Mouse (Mus musculus) heart, embryonic 14.5 days (tissue): ENCODE results near the gene Sema3a. TPM values are rescaled to one million over a fixed set of nuclear protein-coding genes. Genes with fewer than 3 reads are reported as not detected.

ENCODE experiments used
- ATAC-seq: fragments of 200-750 bp; cut with Nextera tagmentation; 2 replicates; pipeline ENCODE4 v1.8.0; 2017; ENCODE audit warnings: low read depth, moderate TSS enrichment; ENCODE audit not compliant: insufficient number of reproducible peaks, insufficient read depth, low FRiP score
- H3K27ac ChIP-seq, 2 experiments: fragments of 200-500 bp in 1 of 2; fragments of 300-500 bp in 1 of 2; sonication (generic) in 1 of 2; replicated peaks in 1 of 2; 2 replicates each; pipeline ENCODE4 v1.5.1; 2012 to 2014; ENCODE audit warnings: low read depth in 2 of 2, low read length in 2 of 2, control low read depth in 1 of 2, mild to moderate bottlenecking in 1 of 2, mixed read lengths in 1 of 2; ENCODE audit not compliant: control insufficient read depth in 1 of 2, insufficient read depth in 1 of 2
- H3K27me3 ChIP-seq: fragments of 300-500 bp; sonication (generic); 2 replicates; pipeline ENCODE4 v1.6.1; 2014; ENCODE audit warnings: mild to moderate bottlenecking, low read length, control low read depth; ENCODE audit not compliant: control insufficient read depth, insufficient read depth
- H3K36me3 ChIP-seq: fragments of 300-500 bp; sonication (generic); 2 replicates; pipeline ENCODE4 v1.6.1; 2014; ENCODE audit warnings: mild to moderate bottlenecking, control low read depth, low read length, mixed read lengths; ENCODE audit not compliant: control insufficient read depth, insufficient read depth
- H3K4me1 ChIP-seq, 2 experiments: fragments of 200-500 bp in 1 of 2; fragments of 300-500 bp in 1 of 2; sonication (generic) in 1 of 2; 2 replicates each; pipeline ENCODE4 v1.6.1; 2012 to 2014; ENCODE audit warnings: low read length in 2 of 2, control low read depth in 1 of 2, mixed read lengths in 1 of 2; ENCODE audit not compliant: control insufficient read depth in 2 of 2, insufficient read depth in 2 of 2
- H3K4me2 ChIP-seq: fragments of 300-500 bp; sonication (generic); 2 replicates; pipeline ENCODE4 v1.6.1; 2014; ENCODE audit warnings: mild to moderate bottlenecking, low read length
- H3K4me3 ChIP-seq, 2 experiments: fragments of 200-500 bp in 1 of 2; fragments of 300-500 bp in 1 of 2; sonication (generic) in 1 of 2; 2 replicates each; pipeline ENCODE4 v1.5.1; 2012 to 2014; ENCODE audit warnings: low read length in 2 of 2, mild to moderate bottlenecking in 2 of 2, control low read depth in 1 of 2, low read depth in 1 of 2, moderate library complexity in 1 of 2; ENCODE audit not compliant: control insufficient read depth in 1 of 2, insufficient read depth in 1 of 2
- H3K9ac ChIP-seq: fragments of 300-500 bp; sonication (generic); 2 replicates; pipeline ENCODE4 v1.6.1; 2014; ENCODE audit warnings: mild to moderate bottlenecking, low read length
- H3K9me3 ChIP-seq: fragments of 300-500 bp; sonication (generic); 2 replicates; pipeline ENCODE4 v1.6.1; 2016; ENCODE audit warnings: low read length, control low read depth; ENCODE audit not compliant: control insufficient read depth
- WGBS: fragments of 180-500 bp; shearing (Covaris S2); extraction: QIAGEN DNeasy Blood & Tissue Kit; methylation state at CpG from one replicate; pipeline ENCODE4 v1.1.7; 2014; 5-methylcytosine and 5-hydroxymethylcytosine counted together
- polyA plus RNA-seq: library from polyadenylated mRNA; unstranded; fragments of >200 nt; fragmentation: Nextera tagmentation; extraction: Ambion mirVana; gene quantifications from 2 replicates; pipeline ENCODE4 v1.2.1, GENCODE M21; 2014

The Sema3a gene
- polyA plus RNA-seq, 1 experiment from 2014 or later, result 15.8 TPM

- H3K4me1 ChIP-seq, result no peaks in the 10 kb centered on the region
- WGBS, result 69% methylated on average over 5 of the region's 5 CpGs
- H3K27me3 ChIP-seq, result no peaks in the 10 kb centered on the region
- no peak overlapping the region for H3K27ac ChIP-seq
- no peak overlapping the region for H3K4me3 ChIP-seq
- ATAC-seq, result no peak
- no peak overlapping the region for H3K4me2 ChIP-seq
- no peaks in the 10 kb centered on the region for H3K9me3 ChIP-seq
- no peak overlapping the region for H3K9ac ChIP-seq
- H3K36me3 ChIP-seq, result no peaks in the 10 kb centered on the region
Observed at GRCm38 (mm10) chr5:13327281-13327680, 202.1 kb downstream of the Sema3a start.

GRCm38 (mm10) chr5:13331412-13331811 is 206.2 kb downstream of the Sema3a start:
- H3K4me2 ChIP-seq, result no peak overlapping the region
- H3K4me3 ChIP-seq, result no peak overlapping the region
- H3K9ac ChIP-seq, result no peak overlapping the region
- no peak for ATAC-seq
- H3K27me3 ChIP-seq, result no peaks in the 10 kb centered on the region
- no peaks in the 10 kb centered on the region for H3K9me3 ChIP-seq
- H3K4me1 ChIP-seq, result no peaks in the 10 kb centered on the region
- 68% methylated on average over 2 of the region's 2 CpGs for WGBS
- no peak overlapping the region for H3K27ac ChIP-seq
- H3K36me3 ChIP-seq, result no peaks in the 10 kb centered on the region

GRCm38 (mm10) chr5:13337665-13338064 is 212.5 kb downstream of the Sema3a start:
- Histone ChIP-seq H3K27me3 (no peaks in the 10 kb centered on the region), H3K36me3 (no peaks in the 10 kb centered on the region), H3K9me3 (no peaks in the 10 kb centered on the region), H3K27ac (no peak overlapping the region), H3K9ac (no peak overlapping the region), H3K4me3 (no peak overlapping the region), H3K4me1 (no peaks in the 10 kb centered on the region), H3K4me2 (no peak overlapping the region)
- WGBS, result 88% methylated on average over 1 of the region's 1 CpGs
- ATAC-seq, result no peak

GRCm38 (mm10) chr5:13347068-13347467 is 221.9 kb downstream of the Sema3a start:
- Histone ChIP-seq H3K9ac (no peak overlapping the region), H3K36me3 (no peaks in the 10 kb centered on the region), H3K9me3 (no peaks in the 10 kb centered on the region), H3K27me3 (no peaks in the 10 kb centered on the region), H3K4me3 (no peak overlapping the region), H3K4me1 (no peaks in the 10 kb centered on the region), H3K4me2 (no peak overlapping the region), H3K27ac (no peak overlapping the region)
- no peak for ATAC-seq
- 81% methylated on average over 4 of the region's 4 CpGs for WGBS

- Histone ChIP-seq H3K27me3 (no peaks in the 10 kb centered on the region), H3K9ac (no peak overlapping the region), H3K9me3 (no peaks in the 10 kb centered on the region), H3K36me3 (no peaks in the 10 kb centered on the region), H3K4me2 (no peak overlapping the region), H3K4me3 (no peak overlapping the region), H3K4me1 (no peaks in the 10 kb centered on the region), H3K27ac (no peak overlapping the region)
- no peak for ATAC-seq
- 52% methylated on average over 4 of the region's 4 CpGs for WGBS
Observed at GRCm38 (mm10) chr5:13351611-13352010, 226.4 kb downstream of the Sema3a start.

- WGBS, result 47% methylated on average over 1 of the region's 1 CpGs
- no peaks in the 10 kb centered on the region for H3K27me3 ChIP-seq
- H3K4me3 ChIP-seq, result no peak overlapping the region
- no peak overlapping the region for H3K4me2 ChIP-seq
- no peaks in the 10 kb centered on the region for H3K36me3 ChIP-seq
- no peak overlapping the region for H3K27ac ChIP-seq
- H3K4me1 ChIP-seq, result no peaks in the 10 kb centered on the region
- no peak overlapping the region for H3K9ac ChIP-seq
- H3K9me3 ChIP-seq, result no peaks in the 10 kb centered on the region
- no peak for ATAC-seq
Observed at GRCm38 (mm10) chr5:13352995-13353394, 227.8 kb downstream of the Sema3a start.

- no peaks in the 10 kb centered on the region for H3K9me3 ChIP-seq
- no peak for ATAC-seq
- H3K4me3 ChIP-seq, result no peak overlapping the region
- no peaks in the 10 kb centered on the region for H3K36me3 ChIP-seq
- H3K27ac ChIP-seq, result no peak overlapping the region
- no peaks in the 10 kb centered on the region for H3K27me3 ChIP-seq
- H3K4me1 ChIP-seq, result no peaks in the 10 kb centered on the region
- H3K4me2 ChIP-seq, result no peak overlapping the region
- WGBS, result 29% methylated on average over 1 of the region's 1 CpGs
- H3K9ac ChIP-seq, result no peak overlapping the region
Observed at GRCm38 (mm10) chr5:13353539-13353938, 228.3 kb downstream of the Sema3a start.

GRCm38 (mm10) chr5:13354913-13355312 is 229.7 kb downstream of the Sema3a start:
- Histone ChIP-seq H3K4me3 (no peak overlapping the region), H3K9me3 (no peaks in the 10 kb centered on the region), H3K4me1 (no peaks in the 10 kb centered on the region), H3K27me3 (no peaks in the 10 kb centered on the region), H3K4me2 (no peak overlapping the region), H3K27ac (no peak overlapping the region), H3K9ac (no peak overlapping the region), H3K36me3 (no peaks in the 10 kb centered on the region)
- no peak for ATAC-seq
- WGBS, result 94% methylated on average over 1 of the region's 1 CpGs
